Mouse (Mus musculus) MEL (cell line): ENCODE measurements around the gene Bach2. TPM values are rescaled to one million over a fixed set of nuclear protein-coding genes. Genes with fewer than 3 reads are reported as not detected.

Experiments
- DNase-seq: peaks from one replicate; pipeline ENCODE4 v3.0.0; 2011; ENCODE audit warnings: low read depth, low spot score
- H3K27ac ChIP-seq: 2 replicates; pipeline ENCODE4 v1.5.1; 2012; ENCODE audit warnings: low read depth, mild to moderate bottlenecking, control low read depth, low read length, moderate library complexity; ENCODE audit not compliant: control insufficient read depth
- H3K27me3 ChIP-seq, 2 experiments: fragments of 150-350 bp in 1 of 2; sonication (generic) in 1 of 2; 2 replicates each; pipeline ENCODE4 v1.6.1; 2012; ENCODE audit warnings: low read length in 2 of 2, mild to moderate bottlenecking in 2 of 2, improper control_type of control experiment in 1 of 2, moderate library complexity in 1 of 2; ENCODE audit not compliant: insufficient read depth in 2 of 2, control insufficient read depth in 1 of 2
- H3K36me3 ChIP-seq, 2 experiments: 2 replicates each; pipeline ENCODE4 v1.6.1; 2012 to 2014; ENCODE audit warnings: low read length in 2 of 2, improper control_type of control experiment in 1 of 2, inconsistent platforms in 1 of 2, mild to moderate bottlenecking in 1 of 2; ENCODE audit not compliant: insufficient read depth in 2 of 2, control insufficient read depth in 1 of 2
- H3K4me1 ChIP-seq, 2 experiments: fragments of 150-350 bp in 1 of 2; sonication (generic) in 1 of 2; 2 replicates each; pipeline ENCODE4 v1.6.1; 2012; ENCODE audit warnings: low read length in 2 of 2, improper control_type of control experiment in 1 of 2, mild to moderate bottlenecking in 1 of 2; ENCODE audit not compliant: insufficient read depth in 2 of 2, control insufficient read depth in 1 of 2
- H3K4me3 ChIP-seq, 2 experiments: fragments of 150-350 bp in 1 of 2; sonication (generic) in 1 of 2; 2 replicates each; pipeline ENCODE4 v1.5.1; 2012; ENCODE audit warnings: low read depth in 2 of 2, low read length in 2 of 2, mild to moderate bottlenecking in 2 of 2, moderate library complexity in 2 of 2, control low read depth in 1 of 2, improper control_type of control experiment in 1 of 2; ENCODE audit not compliant: control insufficient read depth in 1 of 2, insufficient read depth in 1 of 2
- H3K79me2 ChIP-seq: 2 replicates; pipeline ENCODE4 v1.6.1; 2012; ENCODE audit warnings: mild to moderate bottlenecking, low read length, moderate library complexity; ENCODE audit not compliant: control insufficient read depth, poor library complexity, insufficient read depth
- H3K9ac ChIP-seq: 2 replicates; pipeline ENCODE4 v1.6.1; 2012; ENCODE audit warnings: low read depth, mild to moderate bottlenecking, control low read depth, low read length, moderate library complexity; ENCODE audit not compliant: control insufficient read depth, poor library complexity, severe bottlenecking
- H3K9me3 ChIP-seq: fragments of 150-350 bp; sonication (generic); replicated peaks from 2 replicates; pipeline ENCODE4 v1.6.1; 2012; ENCODE audit warnings: mild to moderate bottlenecking, low read length, improper control_type of control experiment, moderate library complexity; ENCODE audit not compliant: insufficient read depth
- CTCF ChIP-seq, 3 experiments: IDR thresholded peaks in 2 of 3; conservative IDR thresholded peaks in 1 of 3; 2 replicates each; pipeline ENCODE4 v1.5.1; 2011 to 2012; ENCODE audit warnings: low read length in 3 of 3, low read depth in 2 of 3, mild to moderate bottlenecking in 2 of 3, improper control_type of control experiment in 1 of 3, inconsistent platforms in 1 of 3, mixed read lengths in 1 of 3, moderate library complexity in 1 of 3; ENCODE audit not compliant: control insufficient read depth in 1 of 3, insufficient read depth in 1 of 3, poor library complexity in 1 of 3, severe bottlenecking in 1 of 3
- E2F4 ChIP-seq: IDR thresholded peaks from 2 replicates; pipeline ENCODE4 v1.6.1; 2011; ENCODE audit warnings: low read depth, low read length, improper control_type of control experiment, borderline replicate concordance
- ELF1 ChIP-seq: IDR thresholded peaks from 2 replicates; pipeline ENCODE4 v1.6.1; 2014; ENCODE audit warnings: low read depth, mild to moderate bottlenecking, inconsistent platforms, low read length, improper control_type of control experiment, moderate library complexity
- EP300 ChIP-seq, 2 experiments: IDR thresholded peaks; 2 replicates each; pipeline ENCODE4 v1.6.1; 2011; ENCODE audit warnings: improper control_type of control experiment in 2 of 2, low read length in 2 of 2, low read depth in 1 of 2, mild to moderate bottlenecking in 1 of 2
- GABPA ChIP-seq: IDR thresholded peaks from 2 replicates; pipeline ENCODE4 v1.6.1; 2012; ENCODE audit warnings: low read depth, mild to moderate bottlenecking, inconsistent platforms, low read length, improper control_type of control experiment, moderate library complexity
- GATA1 ChIP-seq: IDR thresholded peaks from 2 replicates; pipeline ENCODE4 v1.6.1; 2011; ENCODE audit warnings: low read depth, low read length, improper control_type of control experiment
- JUND ChIP-seq: IDR thresholded peaks from 2 replicates; pipeline ENCODE4 v1.6.1; 2011; ENCODE audit warnings: low read depth, mild to moderate bottlenecking, improper control_type of control experiment, low read length
- MAFK ChIP-seq: IDR thresholded peaks from 2 replicates; pipeline ENCODE4 v1.6.1; 2011; ENCODE audit warnings: low read depth, mild to moderate bottlenecking, low read length, improper control_type of control experiment, borderline replicate concordance
- MAX ChIP-seq: IDR thresholded peaks from 2 replicates; pipeline ENCODE4 v1.6.1; 2011; ENCODE audit warnings: low read length, improper control_type of control experiment
- MAZ ChIP-seq: IDR thresholded peaks from 2 replicates; pipeline ENCODE4 v1.6.1; 2012; ENCODE audit warnings: low read depth, mild to moderate bottlenecking, inconsistent platforms, low read length, improper control_type of control experiment
- MEF2A ChIP-seq: IDR thresholded peaks from 2 replicates; pipeline ENCODE4 v1.6.1; 2014; ENCODE audit warnings: low read depth, mild to moderate bottlenecking, inconsistent platforms, low read length, improper control_type of control experiment; ENCODE audit not compliant: poor library complexity, insufficient replicate concordance, severe bottlenecking; ENCODE audit errors: extremely low read depth
- MYB ChIP-seq: IDR thresholded peaks from 2 replicates; pipeline ENCODE4 v1.6.1; 2011; ENCODE audit warnings: mild to moderate bottlenecking, low read depth, low read length, improper control_type of control experiment
- MYC ChIP-seq: IDR thresholded peaks from 2 replicates; pipeline ENCODE4 v1.6.1; 2011; ENCODE audit warnings: low read depth, mild to moderate bottlenecking, low read length, improper control_type of control experiment, moderate library complexity
- NRF1 ChIP-seq: IDR thresholded peaks from 2 replicates; pipeline ENCODE4 v1.6.1; 2014; ENCODE audit warnings: low read depth, mild to moderate bottlenecking, inconsistent platforms, low read length, improper control_type of control experiment, moderate library complexity; ENCODE audit not compliant: poor library complexity, insufficient read depth, severe bottlenecking
- POLR2A ChIP-seq, 2 experiments: IDR thresholded peaks; 2 replicates each; pipeline ENCODE4 v1.6.1; 2011 to 2012; ENCODE audit warnings: low read length in 2 of 2, mild to moderate bottlenecking in 2 of 2, control low read depth in 1 of 2, improper control_type of control experiment in 1 of 2, low read depth in 1 of 2, moderate library complexity in 1 of 2; ENCODE audit not compliant: control insufficient read depth in 1 of 2, insufficient read depth in 1 of 2, poor library complexity in 1 of 2
- POLR2AphosphoS2 ChIP-seq: IDR thresholded peaks from 2 replicates; pipeline ENCODE4 v1.6.1; 2011; ENCODE audit warnings: low read length, improper control_type of control experiment
- POLR2AphosphoS5 ChIP-seq: IDR thresholded peaks from 2 replicates; pipeline ENCODE4 v1.6.1; 2012; ENCODE audit warnings: low read depth, borderline replicate concordance, mild to moderate bottlenecking, inconsistent platforms, low read length, moderate library complexity, mixed read lengths
- RAD21 ChIP-seq: IDR thresholded peaks from 2 replicates; pipeline ENCODE4 v1.6.1; 2011; ENCODE audit warnings: mild to moderate bottlenecking, low read depth, low read length, improper control_type of control experiment
- SMC3 ChIP-seq: IDR thresholded peaks from 2 replicates; pipeline ENCODE4 v1.6.1; 2011; ENCODE audit warnings: low read depth, low read length, improper control_type of control experiment
- TBP ChIP-seq: IDR thresholded peaks from 2 replicates; pipeline ENCODE4 v1.8.0; 2011; ENCODE audit warnings: low read depth, low read length, improper control_type of control experiment
- TCF12 ChIP-seq: IDR thresholded peaks from 2 replicates; pipeline ENCODE4 v1.6.1; 2014; ENCODE audit warnings: low read depth, mild to moderate bottlenecking, inconsistent platforms, low read length, improper control_type of control experiment, moderate library complexity
- USF1 ChIP-seq: IDR thresholded peaks from 2 replicates; pipeline ENCODE4 v1.6.1; 2014; ENCODE audit warnings: low read depth, mild to moderate bottlenecking, inconsistent platforms, low read length, improper control_type of control experiment, moderate library complexity
- USF2 ChIP-seq, 2 experiments: IDR thresholded peaks; 2 replicates each; pipeline ENCODE4 v1.6.1; 2011 to 2012; ENCODE audit warnings: improper control_type of control experiment in 2 of 2, low read length in 2 of 2, borderline replicate concordance in 1 of 2, inconsistent platforms in 1 of 2, low read depth in 1 of 2, mild to moderate bottlenecking in 1 of 2; ENCODE audit not compliant: insufficient read depth in 1 of 2
- ZC3H11A ChIP-seq: IDR thresholded peaks from 2 replicates; pipeline ENCODE4 v1.6.1; 2012; ENCODE audit warnings: low read depth, mild to moderate bottlenecking, inconsistent platforms, low read length, improper control_type of control experiment
- polyA plus RNA-seq, 2 experiments: library from polyadenylated mRNA; stranded (reverse) in 1 of 2; unstranded in 1 of 2; fragments of >175 nt in 1 of 2; fragments of >200 nt in 1 of 2; gene quantifications; 2 replicates each; pipeline versions ENCODE4 v1.2.1 to v1.2.4; 2012; ENCODE audit warnings: low replicate concordance in 2 of 2, low read depth in 1 of 2; ENCODE audit not compliant: insufficient read length in 2 of 2, insufficient read depth in 1 of 2, missing spikeins in 1 of 2
- total RNA-seq: library from RNA; depleted of rRNA; stranded (reverse); fragments of 300-350 nt; gene quantifications from 2 replicates; pipeline ENCODE4 v1.2.3, GENCODE M21; 2012

The Bach2 gene
- total and polyA plus RNA-seq, 3 experiments, result 0.04 TPM; not detected in 2

GRCm38 (mm10) chr4:32434612-32435011 lies 196.0 kb downstream of the Bach2 start:
- DNase-seq, result no peak
- H3K4me1 ChIP-seq, result no peaks in the 10 kb centered on the region
- H3K9ac ChIP-seq, result no peak overlapping the region
- TF ChIP-seq MAZ (no peak), TBP (no peak), USF1 (no peak), MYB (no peak), POLR2AphosphoS5 (no peak), MAFK (no peak), RAD21 (no peak), MYC (no peak), NRF1 (no peak), MAX (no peak), JUND (no peak), EP300 (IDR thresholded peaks at IDR 0.05; ENCODE audit: low read depth in 1 of 2, low read length in 2 of 2) (no peak), USF2 (IDR thresholded peaks at IDR 0.05; ENCODE audit: borderline replicate concordance in 1 of 2, insufficient read depth in 1 of 2, low read depth in 1 of 2, low read length in 2 of 2) (no peak), GATA1 (no peak), POLR2AphosphoS2 (no peak), POLR2A (IDR thresholded peaks at IDR 0.05; ENCODE audit: control insufficient read depth in 1 of 2, insufficient read depth in 1 of 2, low read depth in 1 of 2, low read length in 2 of 2, poor library complexity in 1 of 2) (no peak), E2F4 (no peak)
- TF ChIP-seq, all 39 proteins: peak for 0
- Histone ChIP-seq H3K27me3 (no peaks in the 10 kb centered on the region; a peak in 1 of 4 replicates), H3K36me3 (no peaks in the 10 kb centered on the region), H3K4me3 (no peak overlapping the region), H3K79me2 (no peaks in the 10 kb centered on the region), H3K27ac (no peak overlapping the region), H3K9me3 (no peaks in the 10 kb centered on the region)

- Histone ChIP-seq H3K79me2 (no peaks in the 10 kb centered on the region), H3K9ac (no peak overlapping the region), H3K27ac (no peak overlapping the region), H3K36me3 (no peaks in the 10 kb centered on the region), H3K27me3 (no peaks in the 10 kb centered on the region; a peak in 1 of 4 replicates), H3K4me1 (no peaks in the 10 kb centered on the region), H3K9me3 (no peaks in the 10 kb centered on the region), H3K4me3 (no peak overlapping the region)
- TF ChIP-seq ELF1 (no peak), GABPA (no peak), MEF2A (no peak), ZC3H11A (no peak), MAFK (no peak), JUND (no peak), CTCF (IDR thresholded peaks at IDR 0.05 in 2 of 3, conservative IDR thresholded peaks at IDR 0.05 in 1 of 3; ENCODE audit: control insufficient read depth in 1 of 3, insufficient read depth in 1 of 3, low read depth in 2 of 3, low read length in 3 of 3, poor library complexity in 1 of 3, severe bottlenecking in 1 of 3) (no peak), SMC3 (no peak), E2F4 (no peak), TCF12 (no peak), GATA1 (no peak)
- DNase-seq, result no peak
Measured at GRCm38 (mm10) chr4:32439974-32440739, 201.6 kb downstream of the Bach2 start.
